Comparison of ENCODE assay signal across 19 mouse cellular contexts in genomic region chr1:160052556-160053315, GRCm38 (mm10). TPM values are rescaled to one million over a fixed set of nuclear protein-coding genes. Genes with fewer than 3 reads are reported as not detected.
A peak's percentile ranks its signal among the peaks of the same experiment; 100 is the strongest.
DNase-seq lines count a peak whose midpoint lies in the region; ATAC-seq and TF ChIP-seq lines count a peak whose summit lies in the region.
"Had no signal": no experiment of that assay in that cellular context is flagged by ENCODE, and none has a peak within 500 bp of the region (broad histone marks: within the 10 kb centered on the region; RNA-seq: fewer than 3 reads in every experiment).

No protein-coding gene starts in this region.

- intact Hi-C loops in left cerebral cortex, adult 2 months (cut with DNase I): no loop called here

- WGBS in spleen, adult 2 months: 74% methylated on average over 2 of the region's 2 CpGs

- no peaks in the 10 kb centered on the region for H3K27me3 ChIP-seq in spleen, adult 2 months (ENCODE audit: control insufficient read depth, insufficient read depth, low read length)
- H3K27me3 ChIP-seq: forebrain, embryonic 13.5 days; neural tube, embryonic 15.5 days; Patski had no signal

- H3K36me3 ChIP-seq in spleen, adult 2 months (ENCODE audit: control insufficient read depth, insufficient read depth, low read length): peaks cover 3% of the 10 kb centered on the region; the same call in 1 of the 2 replicates
- H3K36me3 ChIP-seq: neural tube, embryonic 15.5 days had no signal

- H3K4me3 ChIP-seq in spleen, adult 2 months (ENCODE audit: extremely low read depth, insufficient read depth, insufficient read length): no peak overlapping the region
- no peak overlapping the region for H3K4me3 ChIP-seq in left cerebral cortex, adult 2 months
- H3K4me3 ChIP-seq: forebrain, embryonic 13.5 days; gastrocnemius, adult 2 months; heart, adult 2 months; neural tube, embryonic 15.5 days had no signal

- no peak for TF ChIP-seq POLR2A in spleen, adult 2 months (IDR thresholded peaks at IDR 0.05; ENCODE audit: low read depth, low read length)

- DNase-seq in spleen, adult 2 months (ENCODE audit: low read depth in 1 of 2, low spot score in 2 of 2): peak; percentile 48 to 84
- DNase-seq in spleen, adult 12 weeks (ENCODE audit: low spot score): no peak
- peak; percentile 62 to 70 for DNase-seq in CD8-positive naive resting alpha-beta T cell, adult 2 months (ENCODE audit: low read depth in 2 of 2, low spot score in 2 of 2)
- DNase-seq in layer of hippocampus, postnatal 14 days (ENCODE audit: low spot score in 2 of 2): no peak
- no peak for DNase-seq in left cerebral cortex, adult 2 months (ENCODE audit: extremely low spot score in 1 of 2, low spot score in 2 of 2)
- DNase-seq: cerebellum, adult 9-11 months; gastrocnemius, adult 2 months; heart, adult 2 months; kidney, adult 11 months; kidney, postnatal 25 days; layer of hippocampus, adult 9-11 months; retina, postnatal 1 day had no signal

- TF ChIP-seq CTCF in spleen, adult 2 months (IDR thresholded peaks at IDR 0.05; ENCODE audit: extremely low read depth, insufficient read depth, insufficient read length, insufficient replicate concordance): no peak
- no peak for TF ChIP-seq CTCF in left cerebral cortex, adult 2 months (IDR thresholded peaks at IDR 0.05)

- H3K27ac ChIP-seq in spleen, adult 2 months (ENCODE audit: insufficient read depth, low read length): peak overlapping the region; percentile 89
- H3K27ac ChIP-seq in left cerebral cortex, adult 2 months: no peak overlapping the region
- H3K27ac ChIP-seq: forebrain, embryonic 13.5 days; gastrocnemius, adult 2 months; hindbrain, embryonic 14.5 days; neural tube, embryonic 15.5 days had no signal

- H3K4me1 ChIP-seq in spleen, adult 2 months (ENCODE audit: control insufficient read depth, insufficient read depth, insufficient read length): peaks cover 43% of the 10 kb centered on the region; the same call in 1 of the 2 replicates
- H3K4me1 ChIP-seq: forebrain, embryonic 13.5 days; neural tube, embryonic 15.5 days had no signal

- peak; percentile 78 for ATAC-seq in inflammation-experienced regulatory T-cells, adult 6 months
- peak; percentile 74 for ATAC-seq in neutrophil, adult 5-6 weeks (ENCODE audit: extremely low read depth, insufficient number of reproducible peaks, low FRiP score, poor library complexity, severe bottlenecking)
- no peak for ATAC-seq in cerebellum, adult (ENCODE audit: insufficient number of reproducible peaks, low FRiP score, low TSS enrichment)
- ATAC-seq: forebrain, embryonic 13.5 days had no signal

RNA-seq across cellular contexts. Expression of gene 4930523C07Rik, which starts 8.6 kb away (rescaled TPM):
- 37.4 and 37.9 TPM in 2 replicates for polyA plus RNA-seq in spleen, adult 2 months (2012; rRNA removed)
- polyA plus RNA-seq in inflammation-experienced regulatory T-cells, adult 6 months (2017; shearing (Covaris generic)): 100 to 1,000 TPM; 146 to 245 (median 156) TPM
- 279 and 337 TPM in 2 replicates for total RNA-seq in neutrophil, adult 5-6 weeks (2017)
- total RNA-seq in layer of hippocampus, postnatal 14 days (2021): 1 to 10 TPM; 2.9 to 4.5 TPM
- total RNA-seq in left cerebral cortex, adult 2 months (2021): 1 to 10 TPM; 1.1 to 2.8 TPM

Comparison
In these comparisons a context has a peak if more than half of its experiments do, and no peak if none do; other contexts are left out.
1. DNase-seq: peak in spleen, adult 2 months (2 of 2) and CD8-positive naive resting alpha-beta T cell, adult 2 months (2 of 2); none in spleen, adult 12 weeks (single experiment), layer of hippocampus, postnatal 14 days (0 of 2) and left cerebral cortex, adult 2 months (0 of 2).
2. RNA of gene 4930523C07Rik, which starts 8.6 kb away (total RNA-seq): 279 to 337 TPM in neutrophil, adult 5-6 weeks; 2.9 to 4.5 TPM in layer of hippocampus, postnatal 14 days and 1.1 to 2.8 TPM in left cerebral cortex, adult 2 months; every median in the first group is over 10 times any median in the second.